Mouse (Mus musculus) cerebellum, adult 2 months (tissue): Measurements from ENCODE around the gene Naa15.

ENCODE experiments used
- CTCF ChIP-seq: fragments of 200-500 bp; IDR thresholded peaks from 2 replicates; pipeline ENCODE4 v1.5.1; 2011; ENCODE audit warnings: low read depth, mild to moderate bottlenecking, control low read depth, low read length, moderate library complexity, borderline replicate concordance; ENCODE audit not compliant: insufficient read depth
- POLR2A ChIP-seq: fragments of 200-500 bp; IDR thresholded peaks from 2 replicates; pipeline ENCODE4 v1.6.1; 2011; ENCODE audit warnings: low read length, control low read depth, borderline replicate concordance; ENCODE audit not compliant: insufficient read depth

GRCm38 (mm10) chr3:51525186-51525785, 110.3 kb downstream of the Naa15 start:
- TF ChIP-seq POLR2A (no peak), CTCF (no peak)
